Mouse (Mus musculus) MEL (cell line): Measurements from ENCODE around the gene Milr1. TPM values are rescaled to one million over a fixed set of nuclear protein-coding genes. Genes with fewer than 3 reads are reported as not detected.

Experiments used
- DNase-seq: peaks from one replicate; pipeline ENCODE4 v3.0.0; 2011; ENCODE audit warnings: low read depth, low spot score
- H3K27ac ChIP-seq: 2 replicates; pipeline ENCODE4 v1.5.1; 2012; ENCODE audit warnings: low read depth, mild to moderate bottlenecking, control low read depth, low read length, moderate library complexity; ENCODE audit not compliant: control insufficient read depth
- H3K27me3 ChIP-seq, 2 experiments: fragments of 150-350 bp in 1 of 2; sonication (generic) in 1 of 2; 2 replicates each; pipeline ENCODE4 v1.6.1; 2012; ENCODE audit warnings: low read length in 2 of 2, mild to moderate bottlenecking in 2 of 2, improper control_type of control experiment in 1 of 2, moderate library complexity in 1 of 2; ENCODE audit not compliant: insufficient read depth in 2 of 2, control insufficient read depth in 1 of 2
- H3K36me3 ChIP-seq, 2 experiments: 2 replicates each; pipeline ENCODE4 v1.6.1; 2012 to 2014; ENCODE audit warnings: low read length in 2 of 2, improper control_type of control experiment in 1 of 2, inconsistent platforms in 1 of 2, mild to moderate bottlenecking in 1 of 2; ENCODE audit not compliant: insufficient read depth in 2 of 2, control insufficient read depth in 1 of 2
- H3K4me1 ChIP-seq, 2 experiments: fragments of 150-350 bp in 1 of 2; sonication (generic) in 1 of 2; 2 replicates each; pipeline ENCODE4 v1.6.1; 2012; ENCODE audit warnings: low read length in 2 of 2, improper control_type of control experiment in 1 of 2, mild to moderate bottlenecking in 1 of 2; ENCODE audit not compliant: insufficient read depth in 2 of 2, control insufficient read depth in 1 of 2
- H3K4me3 ChIP-seq, 2 experiments: fragments of 150-350 bp in 1 of 2; sonication (generic) in 1 of 2; 2 replicates each; pipeline ENCODE4 v1.5.1; 2012; ENCODE audit warnings: low read depth in 2 of 2, low read length in 2 of 2, mild to moderate bottlenecking in 2 of 2, moderate library complexity in 2 of 2, control low read depth in 1 of 2, improper control_type of control experiment in 1 of 2; ENCODE audit not compliant: control insufficient read depth in 1 of 2, insufficient read depth in 1 of 2
- H3K79me2 ChIP-seq: 2 replicates; pipeline ENCODE4 v1.6.1; 2012; ENCODE audit warnings: mild to moderate bottlenecking, low read length, moderate library complexity; ENCODE audit not compliant: control insufficient read depth, poor library complexity, insufficient read depth
- H3K9ac ChIP-seq: 2 replicates; pipeline ENCODE4 v1.6.1; 2012; ENCODE audit warnings: low read depth, mild to moderate bottlenecking, control low read depth, low read length, moderate library complexity; ENCODE audit not compliant: control insufficient read depth, poor library complexity, severe bottlenecking
- H3K9me3 ChIP-seq: fragments of 150-350 bp; sonication (generic); replicated peaks from 2 replicates; pipeline ENCODE4 v1.6.1; 2012; ENCODE audit warnings: mild to moderate bottlenecking, low read length, improper control_type of control experiment, moderate library complexity; ENCODE audit not compliant: insufficient read depth
- CHD2 ChIP-seq: IDR thresholded peaks from 2 replicates; pipeline ENCODE4 v1.6.1; 2011; ENCODE audit warnings: low read length, improper control_type of control experiment
- EP300 ChIP-seq, 2 experiments: IDR thresholded peaks; 2 replicates each; pipeline ENCODE4 v1.6.1; 2011; ENCODE audit warnings: improper control_type of control experiment in 2 of 2, low read length in 2 of 2, low read depth in 1 of 2, mild to moderate bottlenecking in 1 of 2
- ETS1 ChIP-seq: IDR thresholded peaks from 2 replicates; pipeline ENCODE4 v1.6.1; 2012; ENCODE audit warnings: low read depth, mild to moderate bottlenecking, inconsistent platforms, low read length, improper control_type of control experiment, moderate library complexity
- MXI1 ChIP-seq: IDR thresholded peaks from 2 replicates; pipeline ENCODE4 v1.6.1; 2011; ENCODE audit warnings: mild to moderate bottlenecking, low read depth, low read length, improper control_type of control experiment
- MYB ChIP-seq: IDR thresholded peaks from 2 replicates; pipeline ENCODE4 v1.6.1; 2011; ENCODE audit warnings: mild to moderate bottlenecking, low read depth, low read length, improper control_type of control experiment
- NELFE ChIP-seq: IDR thresholded peaks from 2 replicates; pipeline ENCODE4 v1.6.1; 2011; ENCODE audit warnings: low read depth, low read length, improper control_type of control experiment
- NRF1 ChIP-seq: IDR thresholded peaks from 2 replicates; pipeline ENCODE4 v1.6.1; 2014; ENCODE audit warnings: low read depth, mild to moderate bottlenecking, inconsistent platforms, low read length, improper control_type of control experiment, moderate library complexity; ENCODE audit not compliant: poor library complexity, insufficient read depth, severe bottlenecking
- POLR2AphosphoS2 ChIP-seq: IDR thresholded peaks from 2 replicates; pipeline ENCODE4 v1.6.1; 2011; ENCODE audit warnings: low read length, improper control_type of control experiment
- POLR2AphosphoS5 ChIP-seq: IDR thresholded peaks from 2 replicates; pipeline ENCODE4 v1.6.1; 2012; ENCODE audit warnings: low read depth, borderline replicate concordance, mild to moderate bottlenecking, inconsistent platforms, low read length, moderate library complexity, mixed read lengths
- TAL1 ChIP-seq: IDR thresholded peaks from 2 replicates; pipeline ENCODE4 v1.6.1; 2012; ENCODE audit warnings: mild to moderate bottlenecking, inconsistent platforms, low read length, moderate library complexity, mixed read lengths
- TBP ChIP-seq: IDR thresholded peaks from 2 replicates; pipeline ENCODE4 v1.8.0; 2011; ENCODE audit warnings: low read depth, low read length, improper control_type of control experiment
- ZC3H11A ChIP-seq: IDR thresholded peaks from 2 replicates; pipeline ENCODE4 v1.6.1; 2012; ENCODE audit warnings: low read depth, mild to moderate bottlenecking, inconsistent platforms, low read length, improper control_type of control experiment
- ZKSCAN1 ChIP-seq: IDR thresholded peaks from 2 replicates; pipeline ENCODE4 v1.6.1; 2012; ENCODE audit warnings: low read depth, mild to moderate bottlenecking, inconsistent platforms, low read length, improper control_type of control experiment, moderate library complexity
- polyA plus RNA-seq, 2 experiments: library from polyadenylated mRNA; stranded (reverse) in 1 of 2; unstranded in 1 of 2; fragments of >175 nt in 1 of 2; fragments of >200 nt in 1 of 2; gene quantifications; 2 replicates each; pipeline versions ENCODE4 v1.2.1 to v1.2.4; 2012; ENCODE audit warnings: low replicate concordance in 2 of 2, low read depth in 1 of 2; ENCODE audit not compliant: insufficient read length in 2 of 2, insufficient read depth in 1 of 2, missing spikeins in 1 of 2
- total RNA-seq: library from RNA; depleted of rRNA; stranded (reverse); fragments of 300-350 nt; gene quantifications from 2 replicates; pipeline ENCODE4 v1.2.3, GENCODE M21; 2012

Gene Milr1
- total and polyA plus RNA-seq, 3 experiments, result 0.26 TPM; not detected in 2

DNA sequence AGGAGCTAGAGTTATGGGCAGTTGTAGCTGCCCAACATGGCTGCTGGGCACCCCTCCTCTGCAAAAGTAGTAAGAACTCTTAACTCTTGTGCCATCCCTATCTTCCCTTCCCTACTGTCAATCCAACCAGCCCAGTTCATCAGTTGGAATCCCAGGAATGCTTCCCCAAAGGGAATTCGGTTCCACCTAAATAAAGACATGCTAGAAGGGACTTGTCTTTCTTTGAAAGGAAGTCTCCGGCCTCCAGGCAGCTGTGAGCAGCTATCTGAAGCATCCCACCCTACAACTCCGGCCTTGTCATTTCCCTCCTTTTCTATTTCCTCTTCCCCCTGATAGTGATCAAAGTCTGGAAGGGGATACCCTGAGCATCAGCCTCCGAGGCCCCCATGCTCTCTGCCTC, 44.8 kb upstream of the Milr1 start:
- H3K79me2 ChIP-seq, result no peaks in the 10 kb centered on the region
- TF ChIP-seq TAL1 (no peak), EP300 (IDR thresholded peaks at IDR 0.05; ENCODE audit: low read depth in 1 of 2, low read length in 2 of 2) (no peak), ETS1 (no peak)
- no peaks in the 10 kb centered on the region for H3K36me3 ChIP-seq
- no peak overlapping the region for H3K9ac ChIP-seq
- H3K9me3 ChIP-seq, result no peaks in the 10 kb centered on the region
- peaks cover 1 to 11% of the 10 kb centered on the region in 2 experiments; a peak in 3 of 4 replicates for H3K27me3 ChIP-seq
- no peak overlapping the region for H3K27ac ChIP-seq
- DNase-seq, result no peak
- H3K4me3 ChIP-seq, result no peak overlapping the region
- H3K4me1 ChIP-seq, result no peaks in the 10 kb centered on the region

DNA sequence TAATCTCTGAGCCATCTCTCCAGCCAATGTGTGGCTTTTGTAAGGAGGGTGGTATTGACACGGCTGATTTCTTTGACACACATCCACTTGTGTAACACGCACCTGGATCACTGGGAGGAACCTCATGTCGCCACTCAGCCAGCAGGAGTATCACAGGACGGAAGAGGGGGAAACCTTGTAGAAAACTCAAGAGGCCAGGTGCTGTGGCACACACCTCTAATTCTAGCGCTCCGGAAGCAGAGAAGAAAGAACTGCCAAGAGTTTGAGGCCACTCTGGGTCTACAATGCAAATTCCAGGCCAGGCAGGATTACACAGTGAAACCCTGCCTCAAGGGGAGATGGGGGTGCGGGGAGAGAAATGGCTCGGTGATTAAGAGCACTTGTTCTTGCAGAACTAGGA, 43.9 kb upstream of the Milr1 start:
- TF ChIP-seq ZC3H11A (no peak), TAL1 (no peak), TBP (no peak), MYB (no peak), CHD2 (no peak), POLR2AphosphoS5 (no peak)
- H3K27me3 ChIP-seq, result peaks cover 1 to 11% of the 10 kb centered on the region in 2 experiments; a peak in 3 of 4 replicates
- H3K36me3 ChIP-seq, result no peaks in the 10 kb centered on the region
- no peak overlapping the region for H3K9ac ChIP-seq
- H3K79me2 ChIP-seq, result no peaks in the 10 kb centered on the region
- no peak for DNase-seq
- no peaks in the 10 kb centered on the region for H3K9me3 ChIP-seq
- no peak overlapping the region for H3K4me3 ChIP-seq
- H3K27ac ChIP-seq, result no peak overlapping the region
- H3K4me1 ChIP-seq, result no peaks in the 10 kb centered on the region

DNA sequence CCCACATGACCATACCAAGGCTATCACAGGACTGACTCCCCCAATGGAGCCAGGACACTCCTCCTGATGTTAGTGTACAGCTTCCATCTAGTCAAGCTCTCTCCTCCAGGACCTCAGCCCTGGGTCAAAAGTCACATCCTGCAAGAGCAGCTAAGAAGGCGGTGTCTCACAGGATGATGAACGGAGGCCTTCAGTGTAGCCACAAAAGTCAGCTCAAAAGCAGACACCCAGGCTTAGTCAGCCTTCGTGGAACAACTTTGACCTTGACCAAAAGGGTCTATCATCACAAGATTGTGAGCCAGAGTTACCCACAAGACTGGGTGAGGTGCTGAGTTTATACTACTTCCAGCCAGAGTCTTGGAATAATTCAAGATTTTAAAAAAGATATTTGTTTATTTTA, 43.2 kb upstream of the Milr1 start:
- TF ChIP-seq POLR2AphosphoS5 (no peak), POLR2AphosphoS2 (no peak), MXI1 (no peak), NRF1 (no peak), NELFE (no peak), ZKSCAN1 (no peak), MYB (no peak), TBP (no peak)
- TF ChIP-seq, all 39 proteins: peak for 0
- no peak overlapping the region for H3K4me3 ChIP-seq
- peaks cover 1 to 11% of the 10 kb centered on the region in 2 experiments; a peak in 3 of 4 replicates for H3K27me3 ChIP-seq
- H3K9ac ChIP-seq, result no peak overlapping the region
- no peak for DNase-seq
- no peak overlapping the region for H3K27ac ChIP-seq
- no peaks in the 10 kb centered on the region for H3K4me1 ChIP-seq
- H3K9me3 ChIP-seq, result no peaks in the 10 kb centered on the region
- H3K79me2 ChIP-seq, result no peaks in the 10 kb centered on the region
- H3K36me3 ChIP-seq, result no peaks in the 10 kb centered on the region
